Mouse (Mus musculus) subcutaneous adipose tissue, adult 2 months (tissue): ENCODE data around the gene Ccdc66. TPM values are rescaled to one million over a fixed set of nuclear protein-coding genes. Genes with fewer than 3 reads are reported as not detected.

ENCODE experiments used
- polyA plus RNA-seq: library from polyadenylated mRNA; depleted of rRNA; stranded (reverse); fragments of >200 nt; gene quantifications from 2 replicates; pipeline ENCODE4 v1.2.3, GENCODE M21; 2012; ENCODE audit warnings: low replicate concordance; rRNA removed

Gene Ccdc66
- 2.1 and 3.3 TPM in 2 replicates for polyA plus RNA-seq

GRCm38 (mm10) chr14:27507894-27508643 is at the start of gene Ccdc66:
Ccdc66 (minus strand) TSS chr14:27508460.

Other genes with a start within 250 kb of the Ccdc66 start
- gene Fam208a, start 79.6 kb downstream of the Ccdc66 start, polyA plus RNA-seq: 6.8 and 9.5 TPM in 2 replicates
- gene Erc2, start 114.0 kb upstream of the Ccdc66 start, polyA plus RNA-seq: 0.07 and 0.93 TPM in 2 replicates